Mouse (Mus musculus) brain, adult 2 months (tissue): Measurements from ENCODE around the gene Ikzf4.

Source experiments
- DNase-seq: peaks from one replicate; pipeline ENCODE4 v3.0.0; 2011; ENCODE audit warnings: low read depth, low spot score

Ikzf4 gene

GRCm38 (mm10) chr10:128612433-128613153, 33.2 kb downstream of the Ikzf4 start:
- DNase-seq = peak; percentile 88

DNA sequence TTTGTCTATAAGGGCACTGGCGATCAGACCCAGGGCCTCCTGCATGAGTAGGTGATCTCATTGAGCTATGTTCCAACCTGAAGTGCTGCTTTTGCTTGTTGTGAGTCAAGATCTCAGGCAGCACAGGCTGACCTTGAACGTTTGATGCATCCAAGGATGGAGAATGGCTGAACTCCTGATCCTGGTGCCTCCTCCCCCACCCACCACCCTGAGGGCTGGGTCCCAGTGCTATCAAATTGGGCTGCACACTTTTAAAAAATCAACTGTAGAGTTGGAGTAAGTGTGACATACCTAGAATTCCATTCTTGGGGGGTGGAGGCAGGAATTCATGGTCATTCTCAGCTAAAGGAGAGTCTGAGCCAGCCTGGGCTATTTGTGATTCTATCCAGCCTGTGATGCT, 39.3 kb downstream of the Ikzf4 start:
- no peak for DNase-seq

DNA sequence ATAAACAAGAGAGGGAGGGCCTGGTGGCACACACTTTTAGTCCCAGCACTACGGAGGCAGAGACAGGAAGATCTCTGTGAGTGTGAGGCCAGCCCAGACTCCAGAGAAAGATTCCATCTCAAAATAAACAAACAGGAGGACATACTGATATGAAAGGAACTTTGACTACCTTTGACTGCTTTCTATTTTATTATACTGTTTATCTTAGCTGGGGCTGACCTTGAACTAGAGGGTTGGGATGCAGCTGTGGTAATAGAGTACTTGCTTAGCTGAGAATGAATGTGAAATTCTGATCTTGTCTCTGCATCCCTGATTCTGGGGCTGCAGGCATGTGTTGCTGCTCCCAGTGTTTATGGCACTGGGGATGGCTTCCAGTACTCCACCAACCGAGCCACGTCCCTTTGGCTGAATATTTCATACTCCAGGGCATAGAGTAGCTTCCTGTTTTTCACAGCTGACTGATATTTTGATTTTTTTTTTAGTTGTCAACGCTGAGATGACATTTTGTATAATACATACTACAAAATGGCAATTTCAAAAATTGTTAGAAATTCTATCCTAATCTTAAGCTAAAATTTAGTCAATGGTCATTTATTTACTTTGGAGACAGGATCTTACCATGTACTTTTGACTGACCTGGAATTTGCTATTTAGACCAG, 43.2 kb downstream of the Ikzf4 start:
- no peak for DNase-seq

DNA sequence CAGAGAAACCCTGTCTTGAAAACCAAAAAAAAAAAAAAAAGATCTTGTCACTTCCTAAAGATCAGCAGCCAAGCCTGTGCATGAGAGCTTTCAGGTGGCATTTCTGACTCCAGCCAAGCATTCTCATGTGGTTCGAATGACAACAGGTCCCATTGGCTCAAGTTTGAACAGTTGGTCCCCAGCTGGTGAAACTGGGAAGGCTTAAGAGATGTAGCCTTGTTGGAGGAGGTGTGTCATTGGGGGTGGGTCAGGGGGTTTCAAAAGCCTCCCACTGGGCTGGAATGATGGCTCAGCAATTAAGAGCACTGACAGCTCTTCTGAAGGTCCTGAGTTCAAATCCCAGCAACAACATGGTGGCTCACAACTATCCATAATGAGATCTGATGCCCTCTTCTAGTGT, 44.3 kb downstream of the Ikzf4 start:
- DNase-seq = no peak

GRCm38 (mm10) chr10:128598476-128598875, 47.3 kb downstream of the Ikzf4 start:
- DNase-seq = no peak

- DNase-seq = no peak
Measured at GRCm38 (mm10) chr10:128592797-128593196, 53.0 kb downstream of the Ikzf4 start.

DNA sequence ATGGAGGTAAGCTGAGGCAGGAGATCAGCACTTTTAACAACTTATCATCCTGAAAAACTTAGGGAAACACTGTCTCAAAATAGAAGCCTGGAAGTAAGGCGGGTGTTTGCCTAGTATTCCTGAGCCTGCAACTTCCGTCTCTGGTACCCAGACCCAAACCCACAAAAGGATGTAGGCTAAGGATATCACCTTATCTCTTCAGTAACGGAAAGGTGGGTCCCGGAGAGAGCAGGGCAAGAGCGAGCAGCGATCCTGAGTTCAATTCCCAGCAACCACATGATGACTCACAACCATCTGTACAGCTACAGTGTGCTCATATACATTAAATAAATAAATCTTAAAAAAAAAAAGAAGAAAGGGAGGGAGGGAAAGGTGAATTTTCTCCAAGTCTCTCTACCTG, 54.4 kb downstream of the Ikzf4 start:
- no peak for DNase-seq

- DNase-seq = peak; percentile 68
Measured at GRCm38 (mm10) chr10:128590193-128590690, 55.5 kb downstream of the Ikzf4 start.

- DNase-seq = peak; percentile 62
Measured at GRCm38 (mm10) chr10:128589464-128590192, 56.2 kb downstream of the Ikzf4 start, which contains the start of gene Erbb3. TSS of gene Erbb3 (minus strand) at chr10:128589652.

GRCm38 (mm10) chr10:128588775-128589463, 56.9 kb downstream of the Ikzf4 start:
- no peak for DNase-seq

GRCm38 (mm10) chr10:128588136-128588535, 57.7 kb downstream of the Ikzf4 start:
- DNase-seq = peak; percentile 44

GRCm38 (mm10) chr10:128587697-128588096, 58.1 kb downstream of the Ikzf4 start:
- no peak for DNase-seq

- no peak for DNase-seq
Measured at GRCm38 (mm10) chr10:128587120-128587519, 58.7 kb downstream of the Ikzf4 start.

DNA sequence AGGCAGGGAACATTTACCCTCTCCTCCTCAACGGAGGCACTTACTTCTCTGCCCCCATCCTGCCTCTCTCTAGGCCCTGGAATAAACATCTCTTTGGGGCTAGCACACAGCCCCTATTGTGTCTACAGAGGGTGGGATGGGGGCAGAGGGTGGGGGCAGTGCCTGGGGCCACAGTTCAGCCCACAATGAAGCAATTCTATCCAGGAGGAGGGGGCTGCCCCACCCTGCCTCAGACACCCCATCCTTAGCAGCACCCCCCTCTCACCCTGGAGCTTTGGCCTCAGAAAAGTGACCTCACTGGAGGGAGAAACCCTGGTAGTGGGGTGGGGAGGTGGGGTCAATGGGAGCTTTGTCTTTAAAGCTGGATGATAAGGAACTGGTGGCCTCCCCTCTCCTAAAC, 59.2 kb downstream of the Ikzf4 start:
- DNase-seq = peak; percentile 86

- no peak for DNase-seq
Measured at GRCm38 (mm10) chr10:128584386-128584785, 61.4 kb downstream of the Ikzf4 start.

DNA sequence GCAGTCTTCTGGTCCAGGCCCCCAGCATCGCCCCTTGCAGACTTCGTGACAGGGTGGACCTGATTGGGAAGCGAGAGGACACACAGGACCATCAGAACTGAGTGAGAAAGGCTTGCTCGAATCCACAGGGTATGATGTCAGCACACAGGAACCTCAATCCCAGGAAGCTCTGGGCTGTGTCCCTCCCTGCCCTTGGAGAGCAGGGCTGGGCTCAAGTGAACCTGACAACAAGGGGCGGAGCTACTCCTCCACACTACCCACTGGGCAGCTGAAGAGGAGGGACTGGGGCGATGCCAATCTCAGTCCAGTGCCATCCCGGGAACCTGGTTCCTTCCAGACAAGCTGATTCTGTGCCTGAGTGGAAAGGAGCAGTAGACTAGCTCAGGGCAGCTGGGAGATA, 62.1 kb downstream of the Ikzf4 start:
- peak; percentile 83 for DNase-seq
